ENCODE assay signal across 11 mouse cellular contexts in genomic region chr11:88629165-88629564, GRCm38 (mm10).
DNase-seq lines count a peak whose midpoint lies in the region; ATAC-seq and TF ChIP-seq lines count a peak whose summit lies in the region.
"Had no signal": no experiment of that assay in that cellular context is flagged by ENCODE, and none has a peak within 500 bp of the region (broad histone marks: within the 10 kb centered on the region; RNA-seq: fewer than 3 reads in every experiment).

No protein-coding gene starts in this region.

- no peak overlapping the region for H3K4me3 ChIP-seq in heart, embryonic 11.5 days (ENCODE audit: low read depth, low read length)
- no peak overlapping the region for H3K4me3 ChIP-seq in spleen, adult 2 months (ENCODE audit: extremely low read depth, insufficient read depth, insufficient read length)
- H3K4me3 ChIP-seq in limb, embryonic 10.5 days: no peak overlapping the region

- no peaks in the 10 kb centered on the region for H3K27me3 ChIP-seq in heart, embryonic 11.5 days (ENCODE audit: control insufficient read depth, insufficient read depth, low read length)
- H3K27me3 ChIP-seq in spleen, adult 2 months (ENCODE audit: control insufficient read depth, insufficient read depth, low read length): no peaks in the 10 kb centered on the region
- H3K27me3 ChIP-seq in limb, embryonic 10.5 days (ENCODE audit: low read depth, poor library complexity, severe bottlenecking): no peaks in the 10 kb centered on the region

- no peak for ATAC-seq in heart, embryonic 11.5 days (replicated peaks; ENCODE audit: insufficient number of reproducible peaks, low FRiP score, low TSS enrichment)
- no peak for ATAC-seq in monocyte, adult 5-6 weeks (replicated peaks; ENCODE audit: insufficient number of reproducible peaks, low FRiP score, low TSS enrichment, poor library complexity, severe bottlenecking)

- WGBS in heart, embryonic 11.5 days (ENCODE audit: insufficient replicate concordance): 66% methylated on average over 4 of the region's 4 CpGs
- 86% methylated on average over 4 of the region's 4 CpGs for WGBS in spleen, adult 2 months
- 81% methylated on average over 4 of the region's 4 CpGs for WGBS in limb, embryonic 10.5 days

- H3K27ac ChIP-seq in heart, embryonic 11.5 days (ENCODE audit: low read depth, low read length): no peak overlapping the region
- H3K27ac ChIP-seq in spleen, adult 2 months (ENCODE audit: insufficient read depth, low read length): 0 out of 2 replicates have a peak overlapping the region, but pooled peaks have one; percentile 1
- H3K27ac ChIP-seq in limb, embryonic 10.5 days: peak overlapping the region; percentile 67; the same call in 1 of the 2 replicates

- H3K9ac ChIP-seq in heart, embryonic 11.5 days (ENCODE audit: low read depth, low read length): peak overlapping the region; percentile 44; the same call in 1 of the 2 replicates

- no peak for DNase-seq in heart, postnatal 25 days (ENCODE audit: low spot score)
- no peak for DNase-seq in spleen, adult 2 months (ENCODE audit: low read depth in 1 of 2, low spot score in 2 of 2)
- DNase-seq in spleen, postnatal 10 days (ENCODE audit: low spot score in 2 of 2): no peak
- no peak for DNase-seq in limb, embryonic 10.5 days (ENCODE audit: low spot score)
- no peak for DNase-seq in ovary, postnatal 14 days (ENCODE audit: low spot score)
- DNase-seq in urinary bladder, postnatal 14 days (ENCODE audit: low spot score): no peak
- DNase-seq: adrenal gland, postnatal 25 days; B cell, adult 2 months; liver had no signal

- no peak overlapping the region for H3K4me2 ChIP-seq in heart, embryonic 11.5 days

- no peak for TF ChIP-seq POLR2A in spleen, adult 2 months (IDR thresholded peaks at IDR 0.05; ENCODE audit: low read depth, low read length)

- no peak for TF ChIP-seq CTCF in spleen, adult 2 months (IDR thresholded peaks at IDR 0.05; ENCODE audit: extremely low read depth, insufficient read depth, insufficient read length, insufficient replicate concordance)

- H3K36me3 ChIP-seq in heart, embryonic 11.5 days (ENCODE audit: control insufficient read depth, insufficient read depth, low read length): no peaks in the 10 kb centered on the region
- H3K36me3 ChIP-seq in spleen, adult 2 months (ENCODE audit: control insufficient read depth, insufficient read depth, low read length): no peaks in the 10 kb centered on the region
- peaks cover 35% of the 10 kb centered on the region for H3K36me3 ChIP-seq in limb, embryonic 10.5 days

- H3K9me3 ChIP-seq in heart, embryonic 11.5 days (replicated peaks; ENCODE audit: control insufficient read depth, low read length): no peaks in the 10 kb centered on the region
- H3K9me3 ChIP-seq in limb, embryonic 10.5 days (replicated peaks): no peaks in the 10 kb centered on the region

- intact Hi-C loops in heart, postnatal 25 days (cut with DNase I): no loop called here

- H3K4me1 ChIP-seq in heart, embryonic 11.5 days (ENCODE audit: control insufficient read depth, insufficient read depth, low read length): peaks cover 64% of the 10 kb centered on the region
- H3K4me1 ChIP-seq in spleen, adult 2 months (ENCODE audit: control insufficient read depth, insufficient read depth, insufficient read length): peaks cover 25% of the 10 kb centered on the region
- peaks cover 68% of the 10 kb centered on the region for H3K4me1 ChIP-seq in limb, embryonic 10.5 days
